Mouse (Mus musculus) gastrocnemius, adult 2 months (tissue): ENCODE data around the gene Cd19. TPM values are rescaled to one million over a fixed set of nuclear protein-coding genes. Genes with fewer than 3 reads are reported as not detected.

Source experiments
- DNase-seq: peaks from one replicate; pipeline ENCODE4 v3.0.0; 2022
- H3K27ac ChIP-seq: fragments of 200-600 bp; 2 replicates; pipeline ENCODE4 v1.8.1; 2022; ENCODE audit warnings: mild to moderate bottlenecking
- H3K4me3 ChIP-seq: fragments of 200-600 bp; 2 replicates; pipeline ENCODE4 v1.8.1; 2022; ENCODE audit warnings: mild to moderate bottlenecking, moderate library complexity
- CTCF ChIP-seq: fragments of 200-600 bp; IDR thresholded peaks from 2 replicates; pipeline ENCODE4 v1.8.1; 2022; ENCODE audit warnings: antibody characterized with exemption, mild to moderate bottlenecking, moderate library complexity
- intact Hi-C: fragments of 180-260 bp; cut with DNase I; formaldehyde crosslinking; loops from one replicate; pipeline ENCODE4 v1.15.1; 2025
- long read RNA-seq, 2 experiments: library from polyadenylated mRNA; stranded (forward); transcript quantifications; one replicate each; pipeline ENCODE4 v2.0.0; 2021
- total RNA-seq, 2 experiments: library from RNA; stranded (reverse); gene quantifications; 2 replicates each; pipeline ENCODE4 v1.2.3; 2021

Gene Cd19
- not detected for total RNA-seq
- long read RNA-seq, experiment 1 = 0 reads
- long read RNA-seq, experiment 2 = 0 reads

DNA sequence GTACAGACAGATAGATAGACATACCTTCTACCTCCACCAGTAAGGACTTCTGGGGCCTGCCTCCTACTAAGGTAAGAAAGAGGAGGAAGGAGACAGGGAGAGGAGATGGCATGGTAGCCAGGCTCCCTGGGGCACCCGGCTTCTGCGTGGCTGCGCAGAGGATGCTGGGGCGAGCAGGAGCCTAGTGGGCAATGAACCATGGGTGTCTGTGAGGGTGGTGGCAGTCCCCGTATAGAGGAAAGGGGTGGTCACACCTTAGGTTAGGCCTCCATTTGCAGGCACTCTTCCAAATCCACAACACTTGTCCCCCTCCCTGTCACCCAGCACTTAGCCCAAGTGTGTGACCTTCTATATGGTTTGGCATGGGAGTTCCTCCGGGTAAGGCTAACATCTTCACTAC lies at the start of gene Cd19:
Gene Cd19 (minus strand): TSS at position 165 of the 400 bp plus-strand sequence.
- no peak within 1 kb of the TSS for H3K27ac ChIP-seq
- intact Hi-C loops = no loop called here
- no peak for TF ChIP-seq CTCF
- DNase-seq = no peak
- no peak within 1 kb of the TSS for H3K4me3 ChIP-seq

DNA sequence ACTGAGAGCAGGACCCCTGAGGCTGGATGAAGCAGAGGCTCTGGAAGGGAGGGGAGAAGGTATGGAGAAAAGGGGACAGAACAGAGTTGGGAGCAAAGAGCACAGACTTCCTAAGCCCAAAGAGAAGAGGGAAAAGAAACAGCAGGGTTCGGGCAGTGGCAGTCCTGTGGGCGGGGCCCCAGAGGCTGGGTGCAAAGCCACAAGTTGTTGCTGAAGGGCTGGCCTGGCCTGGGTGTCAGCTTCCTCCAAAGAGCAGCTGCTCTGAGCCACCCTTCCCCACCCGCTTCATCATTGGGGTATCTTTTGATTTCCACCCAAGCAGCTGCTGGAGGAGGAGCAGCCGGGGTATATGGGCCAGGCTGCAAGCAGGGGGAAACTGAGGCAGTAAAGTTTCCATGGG lies 49.4 kb upstream of the Cd19 start:
- DNase-seq = peak; percentile 92
- Histone ChIP-seq H3K27ac (peak overlapping the region; percentile 99), H3K4me3 (peak overlapping the region; percentile 86)
- no peak for TF ChIP-seq CTCF
- intact Hi-C loops = loop anchor here (10.0 kb wide), 1 partner anchor 331 kb away; the partner anchor contains the start of genes Fam57b and Ppp4c

DNA sequence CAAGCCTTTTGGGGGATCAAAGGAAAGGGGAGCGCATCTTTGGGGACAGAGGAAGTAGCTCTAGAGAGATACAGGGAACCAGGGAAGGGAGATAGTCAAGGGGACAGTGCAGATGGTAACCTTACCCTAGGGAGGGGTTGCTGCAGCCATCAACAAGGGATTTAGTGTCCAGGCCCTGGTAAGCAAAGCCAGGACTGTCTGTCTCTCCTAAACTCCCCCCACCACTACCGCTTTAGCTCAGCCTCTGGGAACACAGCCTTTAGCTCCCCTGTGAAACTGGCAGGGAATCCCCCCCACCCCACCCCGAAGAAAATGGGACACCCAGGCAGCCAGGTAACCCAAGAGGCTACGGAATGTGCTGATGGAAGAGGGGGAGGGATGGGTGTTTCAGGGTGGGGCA lies 48.9 kb upstream of the Cd19 start:
- peak; percentile 73 for DNase-seq
- Histone ChIP-seq H3K27ac (peak overlapping the region; percentile 99), H3K4me3 (peak overlapping the region; percentile 86)
- intact Hi-C loops = loop anchor here (10.0 kb wide), 1 partner anchor 331 kb away; the partner anchor contains the start of genes Fam57b and Ppp4c
- no peak for TF ChIP-seq CTCF

GRCm38 (mm10) chr7:126463004-126463403 lies 48.3 kb upstream of the Cd19 start, which contains the start of gene Atp2a1:
Atp2a1 (minus strand) TSS chr7:126463108.
- peak; percentile 94 for DNase-seq
- intact Hi-C loops = loop anchor here (10.0 kb wide), 1 partner anchor 332 kb away; the partner anchor contains the start of genes Fam57b and Ppp4c
- no peak for TF ChIP-seq CTCF
- Histone ChIP-seq H3K27ac (peak within 1 kb of the TSS; percentile 99), H3K4me3 (peak within 1 kb of the TSS; percentile 86)

DNA sequence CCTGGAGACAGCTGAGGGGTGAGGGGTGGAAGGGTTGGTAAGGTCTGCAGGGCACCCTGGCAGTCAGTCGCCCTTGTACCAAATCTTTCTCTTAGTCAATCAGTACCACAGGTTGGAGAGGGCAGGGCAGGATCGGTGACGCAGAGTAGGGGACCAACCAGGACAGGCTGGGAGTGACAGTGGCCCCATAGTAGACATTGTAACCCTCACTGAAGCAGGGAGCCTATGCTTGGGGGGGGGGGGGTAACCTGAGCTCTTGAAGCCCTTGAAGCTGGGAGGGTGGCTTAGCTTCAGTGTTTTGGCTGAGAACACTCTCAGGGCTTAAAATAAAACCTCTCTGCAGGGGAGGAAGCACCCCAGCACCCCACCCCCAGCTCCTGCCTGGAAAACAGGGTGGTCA lies 46.9 kb upstream of the Cd19 start:
- intact Hi-C loops = loop anchor here (10.0 kb wide), 1 partner anchor 333 kb away; the partner anchor contains the start of genes Fam57b and Ppp4c
- Histone ChIP-seq H3K27ac (peak overlapping the region; percentile 99), H3K4me3 (peak overlapping the region; percentile 86)
- TF ChIP-seq CTCF = no peak
- peak; percentile 72 for DNase-seq

GRCm38 (mm10) chr7:126460623-126461399 lies 46.1 kb upstream of the Cd19 start:
- no peak for TF ChIP-seq CTCF
- Histone ChIP-seq H3K4me3 (peak overlapping the region; percentile 86), H3K27ac (peak overlapping the region; percentile 99)
- DNase-seq = peak; percentile 67
- intact Hi-C loops = loop anchor here (10.0 kb wide), 1 partner anchor 334 kb away; the partner anchor contains the start of genes Fam57b and Ppp4c

DNA sequence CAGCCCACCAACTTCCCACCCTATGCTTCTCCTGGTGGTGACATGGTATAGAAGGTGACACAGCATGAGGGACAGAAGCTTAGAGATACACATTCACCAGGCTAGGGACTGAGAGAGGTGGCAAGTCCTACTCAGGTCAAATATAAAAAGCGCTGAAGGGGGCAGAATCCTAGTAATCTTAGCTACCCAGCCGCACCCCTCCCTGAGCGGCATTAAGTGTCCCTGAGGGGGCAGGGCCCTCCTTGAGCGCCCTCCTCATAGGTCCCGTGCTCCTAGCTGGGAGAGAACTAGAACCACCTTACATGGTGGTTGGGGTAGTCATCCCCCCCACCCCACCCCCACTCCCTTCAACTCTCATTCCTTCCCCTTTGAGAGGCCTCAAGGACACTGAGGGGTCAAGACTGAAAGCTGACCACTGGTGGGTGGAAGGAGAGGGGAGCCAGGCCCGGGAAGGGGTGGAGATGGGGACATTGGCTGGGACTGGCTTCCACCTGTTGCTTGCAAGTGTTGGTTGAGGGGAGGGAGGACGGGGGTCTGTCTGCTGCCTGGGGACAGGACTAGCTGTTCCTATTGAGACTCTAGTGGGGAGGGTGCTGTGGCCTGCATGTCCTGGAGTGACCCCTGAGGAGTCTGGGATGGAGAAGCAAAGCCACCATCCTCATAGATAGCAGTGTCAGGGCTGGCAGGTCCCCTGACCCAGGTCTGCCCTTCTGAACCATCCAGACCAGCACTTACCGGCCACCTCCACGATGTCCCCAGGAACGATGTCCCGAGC lies 44.3 kb upstream of the Cd19 start:
- intact Hi-C loops = no loop called here
- peak; percentile 2; the same call in 1 of the 2 replicates for TF ChIP-seq CTCF
- peak; percentile 88 for DNase-seq
- H3K4me3 ChIP-seq = peak overlapping the region; percentile 86
- H3K27ac ChIP-seq = peak overlapping the region; percentile 99

DNA sequence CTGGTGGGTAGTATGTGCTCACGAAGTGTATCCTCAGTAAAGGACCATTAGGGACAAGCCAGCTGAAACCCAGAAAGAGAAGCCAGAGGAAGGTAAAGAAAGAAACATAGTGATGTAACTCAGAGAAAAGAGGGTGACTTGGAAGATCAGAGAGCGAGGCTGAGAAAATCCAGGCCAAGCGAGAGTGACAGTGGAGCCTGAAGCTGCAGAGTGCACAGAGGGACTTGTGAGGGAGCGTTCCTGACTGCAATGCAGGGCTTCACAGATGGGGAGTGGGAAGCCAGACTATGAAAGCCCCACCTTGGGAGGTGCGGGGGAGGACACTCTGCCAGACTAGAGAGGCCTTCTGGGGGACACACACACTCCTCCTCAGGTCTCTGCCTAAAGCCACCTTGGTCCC lies 43.5 kb upstream of the Cd19 start:
- TF ChIP-seq CTCF = no peak
- intact Hi-C loops = no loop called here
- Histone ChIP-seq H3K27ac (peak overlapping the region; percentile 99), H3K4me3 (peak overlapping the region; percentile 86)
- no peak for DNase-seq

DNA sequence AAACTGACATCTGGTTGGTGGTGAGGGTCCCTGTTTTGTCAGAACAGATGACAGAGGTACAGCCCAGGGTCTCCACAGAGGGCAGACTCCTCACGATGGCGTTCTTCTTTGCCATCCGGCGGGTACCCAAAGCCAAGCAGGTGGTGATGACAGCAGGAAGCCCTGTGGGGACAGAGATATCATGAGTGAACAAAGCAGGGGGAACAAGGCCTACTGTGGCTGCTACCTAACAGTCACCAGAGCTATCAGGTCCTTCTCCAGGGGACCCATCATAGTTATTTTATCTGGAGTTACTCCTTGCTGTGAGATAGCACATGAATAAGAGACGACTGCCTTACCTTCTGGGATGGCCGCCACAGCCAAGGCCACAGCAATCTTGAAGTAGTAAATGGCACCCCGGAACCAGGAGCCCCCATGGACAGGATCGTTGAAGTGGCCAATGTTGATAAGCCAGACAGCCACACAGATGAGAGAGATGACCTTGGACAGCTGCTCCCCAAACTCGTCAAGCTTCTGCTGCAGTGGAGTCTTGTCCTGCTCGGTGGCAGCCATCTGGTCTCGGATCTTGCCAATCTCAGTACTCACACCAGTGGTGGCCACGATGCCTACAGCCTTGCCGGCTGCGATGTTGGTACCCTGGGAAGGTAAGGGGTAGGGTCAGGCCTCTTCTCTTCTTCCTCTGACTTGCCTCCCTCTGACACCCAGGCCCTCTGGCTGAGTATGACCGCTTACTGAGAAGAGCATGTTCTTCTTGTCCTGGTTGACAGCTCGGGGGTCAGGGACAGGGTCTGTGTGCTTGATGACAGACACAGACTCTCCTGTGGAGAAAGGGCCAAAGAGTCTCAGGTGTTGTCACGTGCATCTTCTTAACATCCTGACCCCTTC lies 41.9 kb upstream of the Cd19 start:
- peak overlapping the region; percentile 99 for H3K27ac ChIP-seq
- peak overlapping the region; percentile 86 for H3K4me3 ChIP-seq
- no peak for TF ChIP-seq CTCF
- peak; percentile 40 for DNase-seq
- intact Hi-C loops = no loop called here

DNA sequence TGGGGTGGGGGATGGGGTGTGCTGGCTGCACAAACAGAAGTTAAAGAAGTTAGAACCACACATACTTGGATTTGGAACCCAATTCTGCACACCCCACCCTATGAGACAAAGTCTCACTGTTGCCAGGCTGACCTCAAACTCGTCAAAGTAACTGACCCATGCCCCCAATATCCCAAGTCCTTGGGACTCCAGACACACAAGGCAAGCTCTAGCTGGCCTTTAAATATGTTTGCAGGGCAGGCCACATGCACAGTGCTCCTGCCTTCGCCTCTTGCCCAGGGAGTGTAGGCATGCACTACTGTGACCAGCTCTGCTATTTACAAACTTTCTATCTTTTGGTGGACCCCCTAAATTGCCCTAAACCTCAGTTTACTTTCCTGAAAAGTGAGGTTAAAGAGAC lies 40.6 kb upstream of the Cd19 start:
- intact Hi-C loops = no loop called here
- peak; percentile 54 for DNase-seq
- no peak for TF ChIP-seq CTCF
- Histone ChIP-seq H3K27ac (peak overlapping the region; percentile 99), H3K4me3 (peak overlapping the region; percentile 86)

DNA sequence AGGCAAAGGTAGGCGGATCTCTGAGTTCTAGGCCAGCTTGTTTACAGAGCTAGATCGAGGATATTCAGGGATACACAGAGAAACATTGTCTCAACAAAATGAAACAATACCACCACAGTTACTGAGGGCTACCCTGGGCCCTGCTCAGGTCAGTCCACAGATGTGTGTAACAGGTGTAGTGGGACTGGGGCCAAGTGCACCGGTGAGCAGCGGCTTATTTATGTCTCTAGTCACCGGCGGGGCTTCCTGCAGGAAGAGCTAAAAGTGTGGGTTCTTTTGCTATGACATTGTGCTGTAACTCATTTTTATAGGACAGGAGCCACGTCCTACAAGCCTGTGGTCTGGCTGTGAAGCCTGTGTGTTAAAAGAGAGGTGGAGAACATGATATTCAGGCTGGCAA lies 39.2 kb upstream of the Cd19 start:
- H3K27ac ChIP-seq = peak overlapping the region; percentile 99
- DNase-seq = peak; percentile 66
- H3K4me3 ChIP-seq = peak overlapping the region; percentile 86
- intact Hi-C loops = no loop called here
- no peak for TF ChIP-seq CTCF

DNA sequence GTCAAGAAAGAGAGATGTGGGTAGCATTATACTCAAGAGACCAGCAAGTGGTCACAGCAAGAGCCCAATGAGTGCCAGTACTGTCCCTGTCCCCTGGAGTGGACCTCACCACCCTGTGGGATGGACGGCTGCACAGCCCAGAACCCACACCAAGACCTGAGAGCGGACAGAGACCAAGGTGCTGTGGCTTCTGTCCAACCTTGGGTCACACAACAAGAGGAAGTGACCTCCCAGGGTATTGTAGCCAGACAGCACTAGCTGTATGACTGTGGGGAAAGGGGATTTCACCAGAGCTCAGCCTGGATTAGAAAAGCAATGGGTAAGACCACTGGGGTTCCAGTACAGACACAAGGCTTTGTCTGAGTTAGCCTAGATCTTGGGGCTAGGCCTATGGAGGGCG lies 37.6 kb upstream of the Cd19 start:
- Histone ChIP-seq H3K4me3 (peak overlapping the region; percentile 86), H3K27ac (peak overlapping the region; percentile 99)
- peak; percentile 62 for DNase-seq
- TF ChIP-seq CTCF = no peak
- intact Hi-C loops = no loop called here
